Mouse (Mus musculus) B cell, adult 2 months (primary cell): ENCODE data around the gene Map1b.
A peak's percentile ranks its signal among the peaks of the same experiment; 100 is the strongest.

Experiments
- DNase-seq, 2 experiments: peaks; one replicate each; pipeline ENCODE4 v3.0.0; 2022

Map1b gene

DNA sequence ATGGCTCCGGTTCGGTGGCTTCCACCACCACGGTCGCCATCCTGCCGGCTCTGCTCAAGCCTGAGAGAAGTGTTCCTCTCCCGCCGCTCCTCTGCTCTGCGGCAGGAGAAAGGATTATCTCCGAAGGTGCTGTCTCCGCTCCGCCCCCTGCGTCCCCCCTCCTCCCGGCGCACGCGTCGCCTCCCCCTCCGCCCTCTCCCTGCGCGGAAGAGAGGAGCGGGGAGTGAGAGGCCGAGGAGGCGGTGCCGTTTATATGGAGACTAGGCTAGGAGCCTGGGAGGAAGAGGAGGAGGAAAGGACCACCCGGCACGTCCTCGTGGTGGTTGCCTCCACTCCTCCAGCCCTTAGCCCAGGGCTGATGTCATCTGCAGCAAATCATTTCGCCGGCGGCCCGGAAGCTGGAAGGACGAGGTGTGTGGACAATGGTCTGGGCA, at the start of gene Map1b:
Map1b (minus strand) TSS at position 93 of the 434 bp plus-strand sequence.
- no peak for DNase-seq

DNA sequence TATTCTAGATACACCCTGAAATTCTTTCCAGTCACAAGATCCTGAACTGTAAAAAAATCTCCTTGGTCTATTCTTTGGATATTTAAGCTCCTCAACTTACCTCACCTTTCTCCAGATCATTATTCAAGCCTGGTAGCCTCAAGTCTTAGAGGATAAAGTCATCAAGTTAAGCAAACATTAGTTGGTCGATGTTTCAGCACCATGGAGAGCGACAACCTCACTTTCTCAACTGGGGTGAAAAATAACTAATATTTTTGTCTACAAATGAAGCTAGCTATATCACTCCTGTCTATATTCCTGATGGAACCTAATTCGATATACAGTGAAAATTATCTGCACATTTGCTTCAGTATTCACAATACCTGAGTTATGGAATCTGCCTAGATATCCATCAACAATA, 48.0 kb upstream of the Map1b start:
- DNase-seq: peak in 1 of 2 experiments; percentile 1

DNA sequence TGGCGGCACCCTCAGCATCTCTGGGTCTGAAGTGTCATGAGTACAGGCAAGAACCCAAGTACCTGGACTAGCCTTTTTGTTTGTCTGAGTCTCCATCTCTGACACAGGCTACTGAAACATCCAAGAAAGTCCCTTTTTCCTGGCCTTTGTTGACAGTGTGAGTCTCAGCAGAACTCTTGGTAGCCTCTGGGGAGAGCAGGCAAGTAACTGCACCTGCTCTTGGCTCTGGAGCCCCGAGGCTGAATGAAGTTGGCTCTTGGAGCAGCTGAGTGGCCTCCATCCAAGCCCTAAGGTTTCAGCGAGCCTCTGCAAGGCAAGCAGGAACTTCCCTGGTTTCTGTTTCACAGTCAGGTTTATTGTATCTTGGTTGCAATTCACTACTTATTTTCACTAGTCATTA, 46.7 kb upstream of the Map1b start:
- DNase-seq: no peak

DNA sequence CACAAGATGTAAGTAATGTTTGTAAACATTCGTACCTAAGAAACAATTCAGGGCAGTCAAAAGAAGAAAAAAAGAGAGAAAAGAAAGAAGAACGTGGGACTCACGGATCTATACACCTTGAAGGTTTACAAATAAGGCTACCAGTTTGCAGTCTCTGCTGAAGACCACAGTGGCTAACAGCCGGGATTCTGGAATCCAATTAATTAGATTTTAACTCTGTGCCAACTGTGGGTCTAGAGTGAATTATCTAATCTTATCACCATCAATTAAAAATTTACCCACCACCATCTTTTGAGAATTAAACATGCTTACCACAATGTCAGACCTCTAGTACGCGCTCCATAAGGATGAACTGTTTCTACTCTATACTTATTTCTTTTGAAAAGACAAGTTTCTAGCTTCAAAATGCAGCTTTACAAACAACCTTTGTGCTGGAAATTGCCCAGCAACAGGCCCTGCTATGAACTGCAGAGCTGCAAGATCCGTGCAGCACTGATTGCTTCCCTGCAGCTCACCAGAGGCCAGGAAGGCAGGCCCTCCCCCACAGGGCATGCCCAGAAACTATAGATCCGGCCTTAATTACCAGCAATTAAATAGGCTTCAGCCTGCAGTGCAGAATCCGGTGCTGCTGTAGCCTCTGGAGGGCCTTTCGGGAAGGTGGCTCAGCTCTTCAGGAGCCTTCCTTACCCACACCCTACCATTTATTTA, 45.7 kb upstream of the Map1b start:
- DNase-seq: no peak

DNA sequence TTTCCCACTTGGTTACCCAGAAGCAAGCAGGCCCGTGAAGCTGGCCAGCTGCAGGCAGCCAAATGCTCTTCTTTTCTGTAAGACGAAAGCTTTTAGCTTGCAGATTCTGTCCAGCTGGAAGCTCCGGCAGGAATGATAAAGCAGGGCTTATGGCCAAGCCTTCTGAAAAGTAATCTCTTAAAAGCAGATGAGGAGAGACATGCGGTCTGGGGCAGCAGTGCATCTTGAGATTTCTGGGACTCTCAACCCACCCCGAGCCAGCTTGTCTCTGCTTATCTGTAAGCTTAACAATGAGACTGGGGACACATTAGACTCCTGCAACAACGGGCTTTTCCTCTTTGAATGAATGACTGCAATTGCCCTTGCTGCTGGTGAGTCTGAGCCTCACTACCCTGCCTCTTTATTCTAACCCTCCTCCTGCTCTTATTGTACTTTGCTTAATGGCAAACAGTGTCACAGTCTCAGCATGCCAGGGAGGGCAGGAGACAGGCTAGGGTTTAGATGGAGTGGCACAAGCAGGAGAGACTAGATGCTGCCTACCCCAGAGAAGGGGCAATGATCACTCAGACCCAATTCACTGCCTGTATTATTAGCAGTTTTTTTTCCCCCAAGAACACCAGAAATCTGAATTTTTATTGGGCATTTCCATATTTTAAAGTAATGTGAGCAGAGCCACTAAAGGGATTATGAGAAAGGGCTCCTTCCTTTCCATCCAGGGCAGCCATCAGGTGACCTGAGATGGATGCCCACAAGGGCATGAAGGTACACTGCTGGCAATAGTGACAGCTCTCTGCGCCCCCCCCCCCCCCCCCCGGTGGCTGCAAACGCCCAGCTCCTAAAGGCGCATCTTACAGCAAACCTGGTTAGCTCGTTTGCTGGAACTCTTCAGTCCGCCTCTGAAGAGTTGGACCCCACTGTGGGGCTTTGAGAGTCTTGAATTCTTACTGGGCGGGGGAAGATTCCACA, 44.6 kb upstream of the Map1b start:
- DNase-seq: no peak

DNA sequence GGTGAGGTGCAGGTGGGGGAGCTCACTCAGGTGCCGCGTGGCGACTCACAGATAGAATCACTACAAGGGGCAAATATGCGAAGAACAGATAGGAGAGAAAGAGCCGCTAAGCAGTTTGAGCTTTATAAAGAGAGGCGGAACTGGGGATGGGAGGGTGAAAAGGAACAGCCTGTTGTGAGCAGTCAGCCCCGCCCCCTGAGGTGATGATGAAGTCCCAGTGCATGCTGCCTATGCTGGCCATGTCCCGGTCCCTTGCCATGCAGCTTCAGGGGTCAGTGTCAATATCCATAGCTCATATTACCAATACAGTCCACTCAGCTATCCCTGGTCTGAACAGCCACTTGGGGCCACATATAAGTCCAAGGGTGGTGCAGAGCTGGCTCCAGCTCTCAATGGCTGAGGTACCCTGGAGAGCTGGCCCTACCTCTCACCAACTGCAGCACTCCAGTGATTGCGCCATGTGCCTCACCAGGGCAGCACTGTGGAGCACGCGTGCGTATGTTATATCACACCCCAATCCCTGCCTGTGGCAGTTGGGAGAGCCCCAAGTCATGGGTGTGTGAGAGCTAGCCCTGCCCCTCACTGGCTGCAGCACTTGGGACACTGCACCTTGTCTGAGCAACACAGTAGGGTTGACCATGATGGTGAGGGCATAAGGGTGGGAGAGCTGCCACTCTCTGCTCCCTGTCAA, 42.0 kb upstream of the Map1b start:
- DNase-seq: no peak

DNA sequence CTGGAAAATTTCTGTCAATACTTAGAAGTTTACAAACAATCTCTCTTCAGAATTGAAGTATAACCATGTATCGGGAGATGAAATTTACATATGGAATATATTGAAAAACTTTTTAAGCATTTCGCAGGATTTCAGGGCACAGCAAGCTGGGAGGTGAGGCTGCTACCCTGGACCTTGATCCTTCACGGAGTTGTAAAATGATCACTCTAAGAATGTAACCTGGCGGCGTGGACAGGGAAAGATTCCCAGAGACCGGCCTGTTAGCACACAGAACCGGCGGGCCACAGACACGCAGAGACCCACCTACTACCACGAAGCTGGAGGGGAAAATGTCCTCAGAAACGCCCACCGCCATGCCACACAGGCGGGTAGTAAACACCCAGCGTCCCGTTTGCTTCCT, 41.5 kb upstream of the Map1b start:
- DNase-seq: no peak

DNA sequence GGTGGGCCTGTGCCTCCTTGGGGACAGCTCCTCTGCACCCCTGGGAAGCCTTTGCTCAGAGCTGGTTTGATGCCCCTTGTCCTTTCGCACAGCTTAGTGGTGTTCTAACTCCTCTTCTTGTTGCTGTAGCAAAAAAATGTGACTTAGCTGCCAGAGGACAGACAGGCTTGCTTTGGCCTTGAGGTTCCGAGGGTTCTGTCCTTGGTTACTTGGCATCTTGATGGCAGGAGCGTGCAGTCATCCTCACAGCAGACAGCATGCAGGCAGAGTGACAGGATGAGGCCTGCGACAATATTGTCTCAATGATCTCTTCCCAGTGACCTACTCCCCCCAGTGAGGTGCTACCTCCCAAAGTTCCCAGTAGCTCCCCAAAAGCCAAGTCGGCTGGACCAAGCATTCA, 41.0 kb upstream of the Map1b start:
- DNase-seq: no peak

DNA sequence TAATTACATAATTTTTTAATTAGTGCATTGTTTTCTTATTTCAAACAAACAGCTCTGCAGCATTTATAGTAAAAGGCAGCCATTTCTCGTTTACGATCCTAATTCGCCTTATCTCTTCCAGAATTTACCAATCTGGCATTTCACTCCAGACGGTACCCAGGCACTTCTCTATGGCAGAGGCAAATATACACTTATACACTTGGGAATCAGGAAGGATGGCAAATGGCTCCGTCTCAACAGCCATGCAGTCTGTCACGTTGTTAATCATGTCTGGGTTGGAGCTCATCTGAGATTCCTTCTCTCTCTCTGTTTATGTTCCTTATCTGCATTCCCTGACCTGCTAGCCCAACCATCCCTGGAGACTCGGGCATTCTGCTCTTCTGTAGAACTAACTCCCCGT, 38.6 kb upstream of the Map1b start:
- no peak for DNase-seq

DNA sequence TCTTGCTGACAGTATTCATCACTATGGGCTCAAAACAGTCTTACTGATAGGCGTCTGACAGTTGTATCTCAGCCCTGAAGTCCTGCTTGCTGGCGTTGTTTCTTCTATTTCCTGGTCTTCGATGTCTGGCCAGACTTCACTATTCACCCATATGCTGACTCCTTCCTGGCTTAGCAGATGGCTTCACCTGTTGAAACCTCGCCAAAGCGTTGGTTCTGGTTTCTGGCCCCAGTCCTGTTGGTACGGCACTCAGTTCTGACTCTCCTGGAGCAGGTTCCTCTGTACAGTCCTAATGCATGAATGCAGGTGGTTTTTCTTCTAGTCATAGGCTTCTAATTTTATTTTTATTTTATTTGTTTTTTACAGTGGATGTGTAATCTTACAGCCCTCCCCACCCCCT, 38.1 kb upstream of the Map1b start:
- no peak for DNase-seq

DNA sequence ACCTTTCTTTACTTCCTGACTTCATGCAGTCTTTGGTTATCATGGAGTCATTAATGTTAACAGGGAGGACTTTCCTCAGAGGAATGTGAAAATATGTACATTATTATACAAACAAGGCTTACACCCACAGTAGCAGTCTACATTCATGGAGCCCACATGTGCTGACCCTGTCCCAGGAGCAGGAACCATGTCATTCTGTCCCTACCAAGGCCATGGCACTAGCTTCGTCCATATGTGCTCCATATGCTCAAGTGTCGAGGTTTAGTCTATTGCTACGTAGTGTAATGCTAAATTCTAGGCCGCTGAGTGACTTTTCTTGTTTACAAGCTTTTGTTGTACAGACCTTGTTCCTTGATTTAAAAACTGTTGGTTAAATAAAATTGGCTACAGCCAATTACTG, 36.0 kb upstream of the Map1b start:
- no peak for DNase-seq

DNA sequence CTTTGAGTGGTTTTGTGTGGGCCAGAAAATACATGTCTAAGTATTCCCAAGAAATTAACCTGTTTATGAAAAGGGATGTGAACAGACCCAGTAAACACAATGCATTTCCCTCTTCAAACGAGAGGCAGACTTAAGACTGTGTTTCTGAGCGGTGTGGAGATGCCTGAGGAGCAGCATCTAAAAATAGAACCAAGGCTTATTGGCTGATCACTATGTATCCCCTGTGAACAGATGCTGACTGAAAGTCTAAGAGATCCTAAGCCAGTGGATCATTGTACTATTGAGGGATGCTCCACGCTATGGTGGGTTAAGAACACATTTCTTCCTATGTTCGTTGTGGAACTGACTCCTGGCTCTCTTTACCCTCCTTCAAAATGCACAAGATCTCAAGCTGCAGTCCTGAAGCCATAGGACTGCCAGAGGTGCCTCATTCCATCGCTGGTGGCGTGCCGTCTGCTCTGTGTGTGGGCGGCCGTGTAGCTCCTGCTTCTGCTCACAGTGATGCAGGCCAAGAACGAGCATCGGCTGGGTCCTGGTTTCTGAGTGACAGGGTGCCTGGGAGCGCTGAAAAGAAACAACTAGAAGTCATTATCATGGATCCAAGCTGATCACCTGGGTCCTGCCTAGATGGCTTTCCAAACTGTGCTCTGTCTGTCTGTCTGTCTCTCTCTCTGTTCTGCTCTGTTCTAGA, 34.5 kb upstream of the Map1b start:
- no peak for DNase-seq

DNA sequence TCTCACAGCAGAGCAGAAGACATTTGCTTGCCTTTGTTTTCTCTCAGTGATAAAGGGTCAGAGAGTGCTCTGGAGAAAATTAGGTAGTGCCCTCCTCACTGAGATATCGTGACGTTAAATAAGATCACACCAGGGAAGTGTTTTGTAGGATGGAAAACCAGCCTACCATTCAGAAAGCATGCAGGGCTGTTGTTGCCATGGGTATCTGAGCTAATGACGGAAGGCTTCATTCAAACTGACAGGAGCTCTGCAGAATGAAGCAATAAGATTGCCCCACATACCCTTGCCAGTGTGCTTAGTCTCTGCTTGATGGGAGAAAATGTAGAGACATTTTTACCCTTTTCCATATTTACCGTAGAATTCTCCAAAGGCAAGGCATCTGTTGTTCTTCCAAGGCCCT, 33.7 kb upstream of the Map1b start:
- no peak for DNase-seq

DNA sequence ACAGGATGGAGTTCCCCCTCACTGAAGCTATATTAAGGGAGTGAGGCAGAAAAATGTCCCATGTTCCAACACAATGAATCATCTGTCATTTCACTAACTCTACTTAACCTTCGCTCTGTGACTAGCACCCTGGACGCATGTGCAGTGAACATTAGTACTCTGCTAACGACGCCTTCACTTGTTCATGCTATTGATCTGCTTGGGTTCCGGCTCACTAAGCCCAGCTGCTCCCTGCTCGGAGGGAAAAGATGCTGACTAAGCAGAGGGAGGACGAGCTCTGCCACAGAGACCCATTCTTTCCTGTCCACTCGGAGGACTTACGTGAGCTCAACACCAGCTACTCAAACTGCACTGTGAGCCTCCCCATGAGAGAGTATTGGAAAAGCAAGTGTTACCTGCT, 33.2 kb upstream of the Map1b start:
- DNase-seq: no peak

DNA sequence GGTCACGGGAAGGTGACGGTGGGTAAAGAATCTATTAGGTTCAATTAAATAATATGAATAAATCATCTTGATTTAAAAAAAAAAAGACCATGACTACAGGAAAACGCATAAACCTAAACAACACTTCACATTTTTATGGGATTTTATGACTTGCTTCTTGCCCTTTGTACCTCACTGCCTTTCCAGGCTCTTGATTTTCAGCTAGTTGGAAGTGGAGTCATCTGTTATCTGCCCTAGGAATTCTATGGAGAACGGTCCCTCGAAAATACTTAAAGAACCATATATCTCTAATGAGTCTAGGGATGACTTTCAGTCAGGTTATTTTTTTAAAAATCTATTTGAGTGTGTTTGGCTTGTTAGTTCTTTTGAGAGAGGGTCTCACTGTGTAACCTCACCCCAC, 30.5 kb upstream of the Map1b start:
- no peak for DNase-seq

DNA sequence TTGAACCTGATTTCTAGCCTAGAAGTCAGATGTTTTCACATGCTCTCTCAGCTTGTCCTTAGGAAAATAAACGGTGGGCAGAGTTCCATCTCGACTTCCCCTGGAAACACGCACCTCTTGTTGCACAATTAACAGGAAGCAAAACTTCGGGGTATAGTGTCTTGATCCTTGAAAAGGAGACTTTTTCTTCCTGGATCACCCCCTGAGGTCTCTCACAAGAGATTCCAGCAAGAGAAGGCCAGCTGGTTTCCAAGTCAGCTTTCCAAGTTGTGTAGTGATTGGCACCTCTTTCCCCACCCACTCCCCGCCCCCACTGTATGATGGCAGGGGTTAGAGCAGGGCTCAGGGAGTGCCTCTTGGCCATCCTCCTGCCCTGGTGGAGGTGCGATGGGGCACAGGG, 28.9 kb upstream of the Map1b start:
- no peak for DNase-seq

DNA sequence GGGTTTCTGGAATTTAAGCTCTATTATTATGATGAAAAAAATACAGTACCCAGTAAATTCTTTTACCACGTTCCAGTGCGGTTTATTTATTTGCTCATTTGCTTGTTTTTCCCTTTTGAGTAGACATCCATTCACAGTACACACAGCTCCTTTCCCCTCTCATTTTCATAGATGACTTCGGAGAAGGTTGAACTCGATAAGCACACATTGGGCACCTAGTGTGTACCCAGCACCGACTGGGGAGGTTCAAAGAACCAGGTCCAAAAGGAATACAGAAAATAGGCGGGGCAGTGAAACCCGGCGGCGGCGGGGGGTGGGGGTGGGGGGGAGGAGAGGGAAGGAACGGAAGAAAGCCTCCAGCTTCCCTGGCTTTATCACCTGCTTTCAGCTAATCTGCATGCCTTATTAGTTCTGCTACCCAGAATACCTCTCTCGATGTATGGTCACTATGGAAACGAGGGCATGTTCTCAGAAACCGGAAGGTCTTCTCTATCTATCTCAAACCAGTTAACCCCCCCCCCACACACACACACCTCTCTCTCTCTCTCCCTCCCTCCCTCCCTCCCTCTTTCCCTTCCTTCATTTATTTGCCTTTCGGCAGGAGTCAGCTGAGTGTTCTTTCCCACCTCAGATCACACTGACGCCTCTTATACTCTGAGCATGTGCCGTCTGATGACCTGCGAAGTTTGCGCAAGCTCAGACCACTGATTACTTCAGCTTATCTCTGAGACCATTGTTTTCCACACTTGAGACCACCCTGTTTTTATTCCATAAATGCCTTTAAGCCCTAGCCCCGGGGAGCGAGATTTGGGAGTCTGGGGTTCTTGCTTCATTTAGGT, 25.3 kb upstream of the Map1b start:
- no peak for DNase-seq

DNA sequence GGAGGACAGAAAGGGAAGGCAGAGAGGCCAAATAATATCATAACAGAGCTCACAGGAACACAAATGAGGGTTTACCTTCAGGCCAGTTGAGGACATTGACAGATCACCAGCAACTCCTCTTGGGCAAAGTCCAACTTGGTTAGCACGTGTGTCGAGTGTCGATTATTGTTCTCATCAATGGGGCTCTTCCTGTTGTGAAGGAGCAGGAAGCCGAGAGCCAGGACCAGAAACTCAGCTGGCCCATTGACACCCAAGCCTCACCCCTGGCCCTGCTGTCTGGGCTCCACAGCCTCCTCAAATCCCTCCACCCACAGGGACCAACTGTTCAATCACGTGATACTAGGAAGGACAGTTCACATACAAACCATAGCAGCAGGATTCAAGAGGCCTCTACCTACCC, 22.9 kb upstream of the Map1b start:
- DNase-seq: no peak

DNA sequence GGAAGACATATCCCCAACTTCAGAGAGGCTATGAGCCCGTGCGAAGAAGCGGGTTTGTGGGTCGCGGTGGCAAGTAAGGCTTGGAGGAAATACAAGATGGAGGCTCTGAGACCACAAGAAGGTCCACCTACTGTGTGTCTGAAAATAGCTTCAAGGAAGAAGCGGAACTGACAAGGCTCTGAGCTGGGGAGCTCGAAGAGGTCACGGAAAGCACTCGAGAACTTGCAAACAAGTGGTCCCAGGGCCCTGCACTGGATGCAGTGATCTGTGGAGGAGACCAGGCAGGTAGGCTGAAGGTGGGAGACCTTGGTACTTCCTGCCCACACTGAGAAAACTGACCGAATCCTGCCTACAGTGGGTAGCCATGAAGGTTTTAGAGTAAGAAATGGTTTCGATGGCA, 22.5 kb upstream of the Map1b start:
- no peak for DNase-seq

DNA sequence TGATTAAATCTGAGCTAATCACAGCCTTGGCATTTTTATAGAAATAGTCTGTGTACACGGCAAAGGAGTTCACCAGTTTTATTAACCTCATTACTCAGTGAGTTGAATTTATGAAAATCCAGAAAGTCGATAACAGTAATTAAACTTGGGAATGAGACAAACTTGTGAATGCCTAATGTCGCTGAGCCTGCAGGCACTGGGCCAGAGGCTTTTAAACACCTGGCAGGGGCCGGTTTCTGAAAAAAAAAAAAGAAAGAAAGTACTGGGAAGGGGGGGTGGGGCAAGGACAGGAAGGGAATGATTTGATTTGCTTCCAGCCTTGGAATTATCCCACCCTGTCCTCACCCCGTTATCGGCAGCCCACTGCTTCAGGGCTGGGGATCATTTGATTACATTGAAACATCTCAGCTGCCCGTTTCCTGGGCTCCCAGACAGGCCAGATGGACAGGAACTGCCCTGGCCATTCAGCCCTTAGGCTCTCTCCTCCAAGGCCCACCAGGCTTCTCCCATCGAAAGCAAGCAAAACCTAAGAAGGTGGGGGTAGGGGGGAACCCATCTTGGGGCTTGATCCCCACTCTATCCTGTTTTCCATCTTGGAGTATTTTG, 21.7 kb upstream of the Map1b start:
- DNase-seq: no peak

DNA sequence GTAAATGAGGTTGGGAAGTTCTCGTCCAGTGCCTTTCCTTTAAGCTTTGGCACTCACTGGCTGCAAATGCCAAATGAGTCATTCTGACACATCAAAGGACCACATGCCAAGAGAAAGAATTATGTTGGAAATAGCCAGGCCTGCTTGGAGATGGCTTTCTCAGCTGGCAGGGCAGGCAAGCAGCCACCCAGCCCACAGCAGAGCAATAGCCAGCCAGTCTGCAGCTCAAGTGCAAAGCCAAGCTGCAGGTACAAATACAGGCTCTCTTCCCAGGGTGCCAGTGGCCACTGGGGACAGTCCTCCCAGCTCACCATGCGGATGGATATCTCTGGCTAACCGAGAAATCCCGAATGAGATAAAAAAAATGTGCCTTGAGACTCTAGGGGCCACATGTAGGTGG, 12.1 kb upstream of the Map1b start:
- DNase-seq: no peak

DNA sequence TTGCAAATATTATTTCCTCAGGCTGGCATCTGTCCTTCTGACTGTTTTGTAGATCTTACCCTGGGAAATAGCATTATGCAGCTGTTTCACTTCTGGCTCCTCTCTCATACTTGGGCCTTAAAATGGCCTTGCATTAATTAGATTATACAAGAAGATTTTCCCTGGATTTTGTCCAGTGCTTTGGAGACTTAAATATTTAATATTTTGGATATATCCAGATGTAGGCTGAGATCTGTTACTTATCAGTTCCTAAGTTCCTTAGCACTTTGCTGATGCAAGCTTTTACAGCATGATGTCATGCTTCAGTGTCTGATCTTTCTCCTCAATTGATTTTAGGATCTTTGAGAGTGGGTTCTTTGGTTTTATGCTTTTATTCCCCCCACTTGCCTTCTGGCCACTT, 11.6 kb upstream of the Map1b start:
- no peak for DNase-seq
